Mouse (Mus musculus) lung, embryonic 14.5 days (tissue): ENCODE data around the gene Asap3. TPM values are rescaled to one million over a fixed set of nuclear protein-coding genes. Genes with fewer than 3 reads are reported as not detected.

ENCODE experiments used
- ATAC-seq: fragments of 200-750 bp; cut with Nextera tagmentation; 2 replicates; pipeline ENCODE4 v1.8.0; 2017; ENCODE audit warnings: mild to moderate bottlenecking, moderate TSS enrichment, moderate library complexity; ENCODE audit not compliant: insufficient read depth
- DNase-seq: peaks from one replicate; pipeline ENCODE4 v3.0.0-alpha.2; 2015
- H3K27ac ChIP-seq: fragments of 300-500 bp; sonication (generic); 2 replicates; pipeline ENCODE4 v1.5.1; 2014; ENCODE audit warnings: low read depth, mild to moderate bottlenecking, moderate library complexity
- H3K27me3 ChIP-seq: fragments of 300-500 bp; sonication (generic); 2 replicates; pipeline ENCODE4 v1.6.1; 2014; ENCODE audit warnings: low read length, control low read depth; ENCODE audit not compliant: insufficient read depth
- H3K36me3 ChIP-seq: fragments of 300-500 bp; sonication (generic); 2 replicates; pipeline ENCODE4 v1.6.1; 2014; ENCODE audit warnings: control low read depth; ENCODE audit not compliant: insufficient read depth
- H3K4me1 ChIP-seq: fragments of 300-500 bp; sonication (generic); 2 replicates; pipeline ENCODE4 v1.6.1; 2014; ENCODE audit warnings: antibody characterized with exemption, control low read depth; ENCODE audit not compliant: insufficient read depth
- H3K4me2 ChIP-seq: fragments of 300-500 bp; sonication (generic); 2 replicates; pipeline ENCODE4 v1.6.1; 2014; ENCODE audit warnings: mild to moderate bottlenecking
- H3K4me3 ChIP-seq: fragments of 300-500 bp; sonication (generic); 2 replicates; pipeline ENCODE4 v1.5.1; 2014; ENCODE audit warnings: low read depth, low read length
- H3K9ac ChIP-seq: fragments of 300-500 bp; sonication (generic); 2 replicates; pipeline ENCODE4 v1.6.1; 2014
- H3K9me3 ChIP-seq: fragments of 300-500 bp; sonication (generic); 2 replicates; pipeline ENCODE4 v1.6.1; 2016; ENCODE audit warnings: low read depth, low read length, control low read depth
- CTCF ChIP-seq: IDR thresholded peaks from 2 replicates; pipeline ENCODE4 v1.5.1; 2016; ENCODE audit warnings: antibody characterized with exemption, low read depth
- WGBS: fragments of 180-500 bp; shearing (Covaris S2); extraction: QIAGEN DNeasy Blood & Tissue Kit; methylation state at CpG from one replicate; pipeline ENCODE4 v1.1.7; 2014; 5-methylcytosine and 5-hydroxymethylcytosine counted together
- polyA plus RNA-seq: library from polyadenylated mRNA; unstranded; fragments of >200 nt; fragmentation: Nextera tagmentation; extraction: Ambion mirVana; gene quantifications from 2 replicates; pipeline ENCODE4 v1.2.1, GENCODE M21; 2014

Gene Asap3
- polyA plus RNA-seq, 1 experiment from 2014 or later: 5.4 TPM

DNA sequence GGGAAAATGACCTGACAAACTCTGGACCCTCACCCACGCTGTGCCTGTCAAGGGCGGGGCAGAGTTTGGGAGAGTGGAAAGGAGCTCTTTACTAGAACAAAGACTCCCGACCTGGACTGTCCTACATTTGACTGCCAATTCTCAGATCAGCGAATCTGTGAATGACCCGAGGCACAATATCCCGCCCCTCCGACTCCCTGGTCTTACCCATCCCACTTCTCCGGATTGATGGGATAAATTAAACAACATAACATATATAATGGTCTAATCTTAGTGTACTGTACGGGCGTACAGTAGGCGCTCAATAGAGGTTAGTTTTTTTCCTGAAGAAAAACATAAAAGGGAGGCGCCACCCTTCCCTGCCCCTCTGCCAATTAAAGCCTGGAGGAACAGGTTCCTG is 34.7 kb upstream of the Asap3 start:
- ATAC-seq (no peak), DNase-seq (no peak)
- H3K27ac ChIP-seq: no peak overlapping the region
- peak overlapping the region; percentile 98 for H3K4me2 ChIP-seq
- H3K4me1 ChIP-seq: peaks cover 7% of the 10 kb centered on the region; the same call in 1 of the 2 replicates
- WGBS: 23% methylated on average over 12 of the region's 12 CpGs
- H3K9ac ChIP-seq: peak overlapping the region; percentile 53; the same call in 1 of the 2 replicates
- H3K9me3 ChIP-seq: no peaks in the 10 kb centered on the region
- TF ChIP-seq CTCF: no peak
- no peaks in the 10 kb centered on the region for H3K27me3 ChIP-seq
- peak overlapping the region; percentile 74 for H3K4me3 ChIP-seq
- 0 out of 2 replicates have a peak, but pooled peaks cover 5% of the 10 kb centered on the region for H3K36me3 ChIP-seq

DNA sequence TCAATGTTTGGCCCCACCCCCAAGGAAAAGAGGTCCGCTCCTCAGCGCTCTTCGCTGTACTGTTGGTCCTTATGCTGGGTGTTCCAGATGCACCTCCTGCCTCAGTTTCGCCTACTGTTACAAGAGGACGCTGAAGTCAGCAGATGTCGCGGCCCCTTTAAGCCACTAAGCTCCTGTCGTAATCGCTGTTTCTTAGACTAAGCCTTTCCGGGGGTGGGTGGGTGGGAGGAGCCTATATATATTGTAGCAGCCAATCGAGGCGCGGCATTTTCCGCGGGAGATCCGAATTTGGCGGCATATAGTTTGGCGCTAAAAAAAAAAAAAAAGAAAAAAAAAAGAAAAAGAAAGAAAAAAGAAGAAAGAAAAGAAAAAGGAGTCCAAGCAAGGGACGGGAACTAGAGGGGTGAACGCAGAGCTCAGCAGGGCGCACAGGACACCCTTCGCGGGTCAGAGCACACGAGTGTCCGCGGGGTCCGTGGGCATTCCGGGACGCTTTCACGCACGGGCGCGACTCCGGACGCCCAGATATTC is 34.1 kb upstream of the Asap3 start, which contains the start of gene E2f2:
TSS of gene E2f2 (plus strand) at position 384 of the 531 bp plus-strand sequence.
- Histone ChIP-seq H3K4me1 (peaks cover 8% of the 10 kb centered on the region; the same call in 1 of the 2 replicates), H3K9me3 (no peaks in the 10 kb centered on the region), H3K36me3 (0 out of 2 replicates have a peak, but pooled peaks cover 8% of the 10 kb centered on the region), H3K4me3 (peak within 1 kb of the TSS; percentile 74), H3K9ac (peak within 1 kb of the TSS; percentile 79), H3K27ac (peak within 1 kb of the TSS; percentile 77), H3K4me2 (peak within 1 kb of the TSS; percentile 98), H3K27me3 (no peaks in the 10 kb centered on the region)
- ATAC-seq (peak; percentile 67), DNase-seq (peak; percentile 93)
- no peak for TF ChIP-seq CTCF
- under 1% methylated on average over 35 of the region's 35 CpGs for WGBS

DNA sequence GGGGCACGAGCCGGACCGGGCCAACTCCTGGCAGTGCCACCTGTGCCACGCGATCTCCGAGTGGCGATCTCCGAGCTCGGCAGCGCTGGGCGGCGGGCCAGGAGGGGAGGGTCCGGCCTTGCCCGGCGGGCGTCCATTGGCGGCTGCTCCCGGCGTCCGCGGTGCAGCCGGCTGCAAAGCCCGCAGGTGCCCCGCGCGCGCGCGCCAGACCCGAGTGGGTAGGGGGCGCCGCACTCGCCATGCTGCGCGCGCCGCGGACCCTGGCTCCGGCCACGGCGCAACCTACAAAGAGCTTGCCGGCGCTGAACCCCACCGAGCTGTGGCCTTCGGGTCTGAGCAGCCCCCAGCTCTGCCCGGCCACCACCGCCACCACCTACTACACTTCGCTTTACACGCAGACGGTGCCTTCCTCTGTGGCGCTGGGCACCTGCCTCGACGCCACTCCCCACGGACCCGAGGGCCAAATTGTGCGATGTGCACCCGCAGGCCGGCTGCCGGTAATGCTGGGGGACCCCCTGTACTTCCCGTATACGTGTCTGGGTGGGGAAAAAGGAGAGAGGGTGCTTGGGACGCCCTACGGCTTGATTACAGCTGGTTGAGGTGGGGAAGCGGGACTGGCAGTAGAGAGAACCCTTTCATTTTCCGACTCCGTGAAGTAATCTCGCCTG is 33.5 kb upstream of the Asap3 start:
- Histone ChIP-seq H3K9ac (peak overlapping the region; percentile 79), H3K9me3 (no peaks in the 10 kb centered on the region), H3K4me2 (peak overlapping the region; percentile 98), H3K36me3 (0 out of 2 replicates have a peak, but pooled peaks cover 8% of the 10 kb centered on the region), H3K4me1 (peaks cover 14% of the 10 kb centered on the region), H3K4me3 (peak overlapping the region; percentile 74), H3K27ac (peak overlapping the region; percentile 77), H3K27me3 (no peaks in the 10 kb centered on the region)
- TF ChIP-seq CTCF: no peak
- ATAC-seq (peak; percentile 40; the same call in 1 of the 2 replicates), DNase-seq (peak; percentile 88)
- under 1% methylated on average over 54 of the region's 67 CpGs for WGBS

DNA sequence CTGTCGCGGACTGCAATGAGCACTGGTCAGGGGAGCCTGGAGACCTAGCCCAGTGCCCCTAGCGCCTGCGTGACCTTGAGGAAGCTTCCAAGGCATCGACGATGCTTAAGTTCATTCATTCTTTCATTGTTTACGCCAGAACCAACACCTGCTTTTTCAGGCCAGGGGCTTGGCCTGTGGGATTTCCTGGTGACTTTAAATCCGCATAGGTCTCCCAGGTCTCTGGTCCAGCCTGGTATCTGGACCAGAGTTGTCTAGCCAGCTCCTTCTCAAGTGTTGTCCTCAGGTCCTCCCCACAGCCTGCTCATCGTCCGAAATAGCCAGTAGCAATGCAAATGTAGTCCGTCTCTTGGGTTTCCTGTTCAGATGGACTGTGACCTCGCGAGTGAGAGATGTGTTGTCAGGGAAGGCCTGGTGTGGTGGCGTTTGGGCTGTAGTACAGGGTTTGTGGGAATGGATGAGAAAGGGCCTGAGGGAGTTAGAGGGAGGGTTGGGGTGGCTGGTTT is 32.9 kb upstream of the Asap3 start:
- Histone ChIP-seq H3K4me1 (peaks cover 20% of the 10 kb centered on the region), H3K27me3 (no peaks in the 10 kb centered on the region), H3K36me3 (0 out of 2 replicates have a peak, but pooled peaks cover 8% of the 10 kb centered on the region)

DNA sequence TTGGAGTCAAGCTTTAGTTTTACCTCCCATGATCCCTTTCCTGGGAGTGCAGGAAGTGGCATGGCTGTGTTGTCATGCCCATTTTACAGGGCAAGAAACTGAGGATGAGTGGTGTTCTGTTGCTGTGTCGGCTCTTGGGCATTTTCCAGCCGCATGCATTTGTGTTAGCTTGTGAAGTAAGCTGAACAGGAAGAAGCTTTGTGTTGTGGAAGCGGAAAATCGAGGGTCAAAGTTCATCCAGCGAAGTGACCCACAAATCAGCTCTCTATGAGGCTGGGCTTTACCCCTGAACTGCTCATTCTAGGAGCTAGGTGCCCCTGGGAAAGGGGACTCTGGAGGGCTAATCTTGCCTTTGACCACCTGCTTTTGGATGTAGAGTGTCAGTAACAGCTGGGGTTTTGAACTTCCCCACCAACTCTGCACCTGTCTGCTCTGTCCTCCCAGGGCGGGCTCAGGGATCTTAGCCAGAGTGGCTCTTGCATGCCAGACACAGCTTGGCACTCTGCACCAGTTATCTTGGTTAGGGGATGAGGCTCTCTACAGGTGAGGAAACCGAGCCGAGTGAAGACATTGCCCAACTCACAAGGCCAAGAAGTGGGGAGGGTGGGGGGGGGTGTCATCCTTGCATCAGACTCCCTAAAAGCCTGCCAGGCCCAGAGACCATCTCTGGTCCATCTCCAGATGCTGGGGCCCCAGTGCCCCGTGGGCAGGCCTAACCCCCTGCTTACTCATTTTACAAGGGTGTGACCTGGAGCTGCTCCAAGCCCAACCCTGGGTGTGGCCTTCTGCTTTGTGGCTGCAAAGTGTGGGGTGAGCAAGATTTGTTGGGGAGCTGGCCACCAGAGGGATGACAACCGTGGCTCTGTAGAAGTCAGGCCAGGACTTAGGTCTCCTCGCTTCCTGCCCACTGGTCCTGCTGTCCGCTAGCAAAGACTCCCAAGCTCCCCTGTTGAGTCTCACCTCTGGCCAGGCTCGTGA is 31.7 kb upstream of the Asap3 start:
- DNase-seq (no peak), ATAC-seq (no peak)
- Histone ChIP-seq H3K9me3 (no peaks in the 10 kb centered on the region), H3K4me2 (peak overlapping the region; percentile 98), H3K36me3 (0 out of 2 replicates have a peak, but pooled peaks cover 8% of the 10 kb centered on the region), H3K4me3 (peak overlapping the region; percentile 74), H3K4me1 (peaks cover 21% of the 10 kb centered on the region), H3K9ac (peak overlapping the region; percentile 79), H3K27me3 (no peaks in the 10 kb centered on the region), H3K27ac (no peak overlapping the region; the same call in 1 of the 2 replicates)
- 72% methylated on average over 13 of the region's 13 CpGs for WGBS
- no peak for TF ChIP-seq CTCF

More for the DNA sequence above, 32.9 kb upstream of the Asap3 start:
- ATAC-seq (no peak), DNase-seq (peak; percentile 38)
- Histone ChIP-seq H3K4me2 (peak overlapping the region; percentile 98), H3K4me3 (peak overlapping the region; percentile 74), H3K27ac (peak overlapping the region; percentile 77), H3K9ac (peak overlapping the region; percentile 79), H3K9me3 (no peaks in the 10 kb centered on the region)
- no peak for TF ChIP-seq CTCF
- 6% methylated on average over 14 of the region's 14 CpGs for WGBS

DNA sequence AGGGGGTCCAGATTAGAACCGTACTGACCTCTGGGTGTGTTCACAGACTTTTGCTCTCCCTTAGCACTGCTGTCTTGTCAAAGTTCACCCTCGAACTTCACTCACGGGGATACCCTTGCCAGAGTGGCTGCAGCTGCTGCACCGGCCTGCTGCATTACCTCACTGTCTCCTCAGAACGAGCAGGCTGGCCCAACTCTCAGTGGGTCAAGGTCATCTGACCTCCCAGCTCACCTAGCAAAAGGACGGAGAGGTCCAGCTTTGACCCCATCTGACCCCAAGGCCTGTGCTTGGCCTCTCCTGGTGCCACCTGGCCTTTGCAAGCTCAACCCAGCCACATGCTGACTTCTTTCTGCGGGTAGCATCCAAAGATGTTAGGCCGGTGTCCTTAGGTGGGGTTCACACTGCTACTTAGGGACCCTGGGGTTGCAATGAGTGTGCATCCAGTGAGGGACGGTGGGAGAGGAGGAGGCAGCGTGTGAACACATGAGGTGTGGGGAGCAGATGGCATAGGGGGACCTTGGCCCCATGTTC is 30.1 kb upstream of the Asap3 start:
- WGBS: 59% methylated on average over 10 of the region's 10 CpGs

More for the DNA sequence above, 30.1 kb upstream of the Asap3 start:
- H3K4me3 ChIP-seq: no peak overlapping the region
- H3K4me1 ChIP-seq: peaks cover 30% of the 10 kb centered on the region
- no peak for DNase-seq
- 0 out of 2 replicates have a peak, but pooled peaks cover 8% of the 10 kb centered on the region for H3K36me3 ChIP-seq
- no peak overlapping the region for H3K27ac ChIP-seq
- peak overlapping the region; percentile 29; the same call in 1 of the 2 replicates for H3K4me2 ChIP-seq
- H3K9ac ChIP-seq: no peak overlapping the region
- no peak for TF ChIP-seq CTCF
- H3K9me3 ChIP-seq: no peaks in the 10 kb centered on the region
- ATAC-seq: no peak
- H3K27me3 ChIP-seq: no peaks in the 10 kb centered on the region
